Mouse (Mus musculus) MEL (cell line): Measurements from ENCODE around the gene Bora. TPM values are rescaled to one million over a fixed set of nuclear protein-coding genes. Genes with fewer than 3 reads are reported as not detected.

Experiments
- DNase-seq: peaks from one replicate; pipeline ENCODE4 v3.0.0; 2011; ENCODE audit warnings: low read depth, low spot score
- H3K27ac ChIP-seq: 2 replicates; pipeline ENCODE4 v1.5.1; 2012; ENCODE audit warnings: low read depth, mild to moderate bottlenecking, control low read depth, low read length, moderate library complexity; ENCODE audit not compliant: control insufficient read depth
- H3K27me3 ChIP-seq, 2 experiments: fragments of 150-350 bp in 1 of 2; sonication (generic) in 1 of 2; 2 replicates each; pipeline ENCODE4 v1.6.1; 2012; ENCODE audit warnings: low read length in 2 of 2, mild to moderate bottlenecking in 2 of 2, improper control_type of control experiment in 1 of 2, moderate library complexity in 1 of 2; ENCODE audit not compliant: insufficient read depth in 2 of 2, control insufficient read depth in 1 of 2
- H3K36me3 ChIP-seq, 2 experiments: 2 replicates each; pipeline ENCODE4 v1.6.1; 2012 to 2014; ENCODE audit warnings: low read length in 2 of 2, improper control_type of control experiment in 1 of 2, inconsistent platforms in 1 of 2, mild to moderate bottlenecking in 1 of 2; ENCODE audit not compliant: insufficient read depth in 2 of 2, control insufficient read depth in 1 of 2
- H3K4me1 ChIP-seq, 2 experiments: fragments of 150-350 bp in 1 of 2; sonication (generic) in 1 of 2; 2 replicates each; pipeline ENCODE4 v1.6.1; 2012; ENCODE audit warnings: low read length in 2 of 2, improper control_type of control experiment in 1 of 2, mild to moderate bottlenecking in 1 of 2; ENCODE audit not compliant: insufficient read depth in 2 of 2, control insufficient read depth in 1 of 2
- H3K4me3 ChIP-seq, 2 experiments: fragments of 150-350 bp in 1 of 2; sonication (generic) in 1 of 2; 2 replicates each; pipeline ENCODE4 v1.5.1; 2012; ENCODE audit warnings: low read depth in 2 of 2, low read length in 2 of 2, mild to moderate bottlenecking in 2 of 2, moderate library complexity in 2 of 2, control low read depth in 1 of 2, improper control_type of control experiment in 1 of 2; ENCODE audit not compliant: control insufficient read depth in 1 of 2, insufficient read depth in 1 of 2
- H3K79me2 ChIP-seq: 2 replicates; pipeline ENCODE4 v1.6.1; 2012; ENCODE audit warnings: mild to moderate bottlenecking, low read length, moderate library complexity; ENCODE audit not compliant: control insufficient read depth, poor library complexity, insufficient read depth
- H3K9ac ChIP-seq: 2 replicates; pipeline ENCODE4 v1.6.1; 2012; ENCODE audit warnings: low read depth, mild to moderate bottlenecking, control low read depth, low read length, moderate library complexity; ENCODE audit not compliant: control insufficient read depth, poor library complexity, severe bottlenecking
- H3K9me3 ChIP-seq: fragments of 150-350 bp; sonication (generic); replicated peaks from 2 replicates; pipeline ENCODE4 v1.6.1; 2012; ENCODE audit warnings: mild to moderate bottlenecking, low read length, improper control_type of control experiment, moderate library complexity; ENCODE audit not compliant: insufficient read depth
- CTCF ChIP-seq, 3 experiments: IDR thresholded peaks in 2 of 3; conservative IDR thresholded peaks in 1 of 3; 2 replicates each; pipeline ENCODE4 v1.5.1; 2011 to 2012; ENCODE audit warnings: low read length in 3 of 3, low read depth in 2 of 3, mild to moderate bottlenecking in 2 of 3, improper control_type of control experiment in 1 of 3, inconsistent platforms in 1 of 3, mixed read lengths in 1 of 3, moderate library complexity in 1 of 3; ENCODE audit not compliant: control insufficient read depth in 1 of 3, insufficient read depth in 1 of 3, poor library complexity in 1 of 3, severe bottlenecking in 1 of 3
- ELF1 ChIP-seq: IDR thresholded peaks from 2 replicates; pipeline ENCODE4 v1.6.1; 2014; ENCODE audit warnings: low read depth, mild to moderate bottlenecking, inconsistent platforms, low read length, improper control_type of control experiment, moderate library complexity
- EP300 ChIP-seq, 2 experiments: IDR thresholded peaks; 2 replicates each; pipeline ENCODE4 v1.6.1; 2011; ENCODE audit warnings: improper control_type of control experiment in 2 of 2, low read length in 2 of 2, low read depth in 1 of 2, mild to moderate bottlenecking in 1 of 2
- HCFC1 ChIP-seq: IDR thresholded peaks from 2 replicates; pipeline ENCODE4 v1.6.1; 2012; ENCODE audit warnings: low read depth, mild to moderate bottlenecking, inconsistent platforms, low read length, improper control_type of control experiment, moderate library complexity
- KAT2A ChIP-seq: conservative IDR thresholded peaks from 2 replicates; pipeline ENCODE4 v1.6.1; 2012; ENCODE audit warnings: low read depth, low read length, improper control_type of control experiment, inconsistent platforms
- MAX ChIP-seq: IDR thresholded peaks from 2 replicates; pipeline ENCODE4 v1.6.1; 2011; ENCODE audit warnings: low read length, improper control_type of control experiment
- MAZ ChIP-seq: IDR thresholded peaks from 2 replicates; pipeline ENCODE4 v1.6.1; 2012; ENCODE audit warnings: low read depth, mild to moderate bottlenecking, inconsistent platforms, low read length, improper control_type of control experiment
- MYC ChIP-seq: IDR thresholded peaks from 2 replicates; pipeline ENCODE4 v1.6.1; 2011; ENCODE audit warnings: low read depth, mild to moderate bottlenecking, low read length, improper control_type of control experiment, moderate library complexity
- NELFE ChIP-seq: IDR thresholded peaks from 2 replicates; pipeline ENCODE4 v1.6.1; 2011; ENCODE audit warnings: low read depth, low read length, improper control_type of control experiment
- NRF1 ChIP-seq: IDR thresholded peaks from 2 replicates; pipeline ENCODE4 v1.6.1; 2014; ENCODE audit warnings: low read depth, mild to moderate bottlenecking, inconsistent platforms, low read length, improper control_type of control experiment, moderate library complexity; ENCODE audit not compliant: poor library complexity, insufficient read depth, severe bottlenecking
- POLR2A ChIP-seq, 2 experiments: IDR thresholded peaks; 2 replicates each; pipeline ENCODE4 v1.6.1; 2011 to 2012; ENCODE audit warnings: low read length in 2 of 2, mild to moderate bottlenecking in 2 of 2, control low read depth in 1 of 2, improper control_type of control experiment in 1 of 2, low read depth in 1 of 2, moderate library complexity in 1 of 2; ENCODE audit not compliant: control insufficient read depth in 1 of 2, insufficient read depth in 1 of 2, poor library complexity in 1 of 2
- POLR2AphosphoS2 ChIP-seq: IDR thresholded peaks from 2 replicates; pipeline ENCODE4 v1.6.1; 2011; ENCODE audit warnings: low read length, improper control_type of control experiment
- SIN3A ChIP-seq: IDR thresholded peaks from 2 replicates; pipeline ENCODE4 v1.6.1; 2012; ENCODE audit warnings: low read length, improper control_type of control experiment, inconsistent platforms
- TAL1 ChIP-seq: IDR thresholded peaks from 2 replicates; pipeline ENCODE4 v1.6.1; 2012; ENCODE audit warnings: mild to moderate bottlenecking, inconsistent platforms, low read length, moderate library complexity, mixed read lengths
- TBP ChIP-seq: IDR thresholded peaks from 2 replicates; pipeline ENCODE4 v1.8.0; 2011; ENCODE audit warnings: low read depth, low read length, improper control_type of control experiment
- TCF12 ChIP-seq: IDR thresholded peaks from 2 replicates; pipeline ENCODE4 v1.6.1; 2014; ENCODE audit warnings: low read depth, mild to moderate bottlenecking, inconsistent platforms, low read length, improper control_type of control experiment, moderate library complexity
- USF1 ChIP-seq: IDR thresholded peaks from 2 replicates; pipeline ENCODE4 v1.6.1; 2014; ENCODE audit warnings: low read depth, mild to moderate bottlenecking, inconsistent platforms, low read length, improper control_type of control experiment, moderate library complexity
- ZMIZ1 ChIP-seq: IDR thresholded peaks from 2 replicates; pipeline ENCODE4 v1.6.1; 2012; ENCODE audit warnings: low read depth, mild to moderate bottlenecking, inconsistent platforms, low read length, improper control_type of control experiment, moderate library complexity
- polyA plus RNA-seq, 2 experiments: library from polyadenylated mRNA; stranded (reverse) in 1 of 2; unstranded in 1 of 2; fragments of >175 nt in 1 of 2; fragments of >200 nt in 1 of 2; gene quantifications; 2 replicates each; pipeline versions ENCODE4 v1.2.1 to v1.2.4; 2012; ENCODE audit warnings: low replicate concordance in 2 of 2, low read depth in 1 of 2; ENCODE audit not compliant: insufficient read length in 2 of 2, insufficient read depth in 1 of 2, missing spikeins in 1 of 2
- total RNA-seq: library from RNA; depleted of rRNA; stranded (reverse); fragments of 300-350 nt; gene quantifications from 2 replicates; pipeline ENCODE4 v1.2.3, GENCODE M21; 2012; rRNA removed

Gene Bora
- total RNA-seq: 32.6 and 35.8 TPM in 2 replicates
- 10 to 100 TPM; 44.9 to 71.2 TPM for polyA plus RNA-seq

DNA sequence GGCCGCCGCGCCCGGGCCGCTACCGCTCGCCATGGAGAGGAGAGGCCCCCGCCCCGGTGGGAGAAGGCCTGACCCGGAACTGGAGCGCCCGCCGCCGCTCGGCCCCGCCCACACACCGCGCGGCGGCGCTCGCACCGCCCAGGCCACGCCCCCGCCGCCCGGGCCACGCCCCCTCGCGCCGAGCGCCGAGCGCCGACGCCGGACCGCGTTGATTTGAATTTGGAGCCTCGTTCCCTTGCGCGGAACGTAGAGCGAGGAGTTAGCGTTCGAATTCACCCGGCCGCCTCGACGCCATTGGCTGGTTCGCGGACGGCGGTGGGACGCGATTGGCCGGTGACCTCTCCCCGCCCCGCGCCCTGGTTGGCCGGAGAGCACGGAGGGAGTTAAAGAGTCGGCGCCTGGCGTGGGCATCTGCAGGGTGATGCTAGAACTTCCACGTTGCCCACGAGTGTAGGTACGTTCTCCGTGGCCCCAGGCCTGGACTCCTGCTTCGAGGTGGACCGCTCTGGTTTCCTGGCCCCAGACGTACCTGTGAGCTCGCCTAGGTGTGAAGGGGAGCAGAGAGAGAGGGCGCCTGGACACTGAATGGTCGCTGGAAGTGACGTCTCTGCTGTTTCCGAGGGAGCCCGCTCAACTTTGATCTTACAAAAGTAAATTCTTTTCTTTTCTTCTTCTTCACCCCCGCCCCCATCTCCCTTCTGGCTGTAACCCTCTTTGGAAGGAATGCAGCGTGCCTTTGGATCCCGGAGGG is at the start of gene Bora, which contains the start of gene Mzt1:
TSS of gene Bora (plus strand) at position 192 of the 751 bp plus-strand sequence.
TSS of gene Mzt1 (minus strand) at position 104 of the 751 bp plus-strand sequence.
- peak within 1 kb of the TSS; percentile 91 for H3K9ac ChIP-seq
- peak in 1 of 2 experiments; percentile 5; a peak in 1 of 4 replicates for TF ChIP-seq EP300 (IDR thresholded peaks at IDR 0.05; ENCODE audit: low read depth in 1 of 2, low read length in 2 of 2)
- no peak for TF ChIP-seq CTCF (IDR thresholded peaks at IDR 0.05 in 2 of 3, conservative IDR thresholded peaks at IDR 0.05 in 1 of 3; ENCODE audit: control insufficient read depth in 1 of 3, insufficient read depth in 1 of 3, low read depth in 2 of 3, low read length in 3 of 3, poor library complexity in 1 of 3, severe bottlenecking in 1 of 3)
- peak in 1 of 2 experiments; percentile 93; a peak in 3 of 4 replicates for TF ChIP-seq POLR2A (IDR thresholded peaks at IDR 0.05; ENCODE audit: control insufficient read depth in 1 of 2, insufficient read depth in 1 of 2, low read depth in 1 of 2, low read length in 2 of 2, poor library complexity in 1 of 2)
- TF ChIP-seq TAL1: no peak
- TF ChIP-seq TCF12: 0 out of 2 replicates have a peak, but pooled peaks have one; percentile 23
- peak; percentile 63; the same call in 1 of the 2 replicates for TF ChIP-seq ZMIZ1
- 0 out of 2 replicates have a peak, but pooled peaks have one; percentile 28 for TF ChIP-seq MAZ
- TF ChIP-seq NELFE: peak; percentile 81
- peak; percentile 79 for TF ChIP-seq MAX
- peak; percentile 76 for TF ChIP-seq HCFC1
- peak; percentile 84 for TF ChIP-seq POLR2AphosphoS2
- 0 out of 2 replicates have a peak, but pooled peaks have one; percentile 40 for TF ChIP-seq MYC
- TF ChIP-seq KAT2A: no peak; the same call in 1 of the 2 replicates
- peak; percentile 65 for TF ChIP-seq ELF1
- peak; percentile 40; the same call in 1 of the 2 replicates for TF ChIP-seq NRF1
- no peak for TF ChIP-seq USF1
- peak; percentile 9; the same call in 1 of the 2 replicates for TF ChIP-seq SIN3A
- TF ChIP-seq TBP: 0 out of 2 replicates have a peak, but pooled peaks have one; percentile 42
- peak within 1 kb of the TSS; percentile 93 for H3K27ac ChIP-seq
- no peaks in the 10 kb centered on the region for H3K9me3 ChIP-seq
- peaks cover 63% of the 10 kb centered on the region for H3K79me2 ChIP-seq
- H3K4me3 ChIP-seq: peak within 1 kb of the TSS; percentile 94 to 97
- H3K36me3 ChIP-seq: peaks cover 11 to 36% of the 10 kb centered on the region in 2 experiments
- H3K4me1 ChIP-seq: peaks cover 13 to 27% of the 10 kb centered on the region in 2 experiments
- H3K27me3 ChIP-seq: no peaks in the 10 kb centered on the region
- peak; percentile 96 for DNase-seq
